Mouse (Mus musculus) brain, adult 2 months (tissue): ENCODE measurements at regions not wholly inside any gene's neighbourhood (a gene's known extent, or its start where the extent isn't known, plus 50 kb on each side); places are given as distances from the start of the nearest gene placed in this dataset.

Experiments
- DNase-seq: peaks from one replicate; pipeline ENCODE4 v3.0.0; 2011; ENCODE audit warnings: low read depth, low spot score

DNA sequence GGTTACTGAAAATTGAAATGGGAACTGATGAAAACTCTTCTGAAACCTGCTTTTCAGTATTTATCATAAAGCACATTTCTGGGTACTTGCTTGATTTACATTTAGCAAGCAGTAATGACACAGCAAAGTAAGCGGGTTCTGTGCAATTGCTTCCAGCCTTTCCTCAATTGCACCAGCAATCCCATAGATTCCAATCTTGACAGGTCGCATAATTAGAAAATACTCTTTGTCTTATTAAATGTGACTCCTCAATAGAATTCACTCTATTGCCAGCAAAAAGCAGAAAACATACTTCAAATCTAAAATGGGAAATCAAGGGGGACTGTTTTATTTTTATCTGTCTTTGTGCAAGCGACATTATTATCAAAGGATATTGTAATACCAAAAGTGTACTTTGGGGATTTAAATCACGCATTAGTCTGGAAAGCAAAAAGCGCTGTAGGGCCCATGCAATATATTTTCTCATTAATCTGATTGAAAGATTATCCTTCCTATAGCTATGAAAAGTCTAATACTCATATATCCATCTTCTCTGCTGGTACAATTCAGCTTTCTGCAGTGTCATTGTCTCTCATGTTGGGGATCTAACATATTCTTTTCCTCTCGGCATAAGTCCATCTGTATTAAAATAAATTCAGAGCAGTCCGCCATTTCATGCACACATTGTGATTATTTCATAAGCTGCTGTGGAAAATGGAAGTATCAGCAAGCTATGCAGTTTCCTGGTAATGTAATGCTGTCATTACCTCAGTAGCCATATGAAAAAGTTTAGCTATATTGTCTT lies 1305.8 kb upstream of the Gm8797 start:
- DNase-seq = peak; percentile 1

- peak; percentile 30 for DNase-seq
Measured at GRCm38 (mm10) chr3:4468031-4468430, 1282.6 kb upstream of the Gm8797 start.
